Mouse (Mus musculus) midbrain, embryonic 10.5 days (tissue): ENCODE results near the gene Tomm6. TPM values are rescaled to one million over a fixed set of nuclear protein-coding genes. Genes with fewer than 3 reads are reported as not detected.
A peak's percentile ranks its signal among the peaks of the same experiment; 100 is the strongest.
"Not testable (repeated sequence)": the region's sequence is repeated elsewhere in the genome, so short reads cannot be mapped to it uniquely, and the experiment has no call there.

Source experiments
- DNase-seq: peaks from one replicate; pipeline ENCODE4 v3.0.0-alpha.2; 2017; ENCODE audit warnings: low spot score
- H3K27ac ChIP-seq: fragments of 300-500 bp; sonication (generic); replicated peaks from 2 replicates; pipeline ENCODE4 v1.5.1; 2016; ENCODE audit warnings: mild to moderate bottlenecking
- H3K27me3 ChIP-seq: fragments of 300-500 bp; sonication (generic); 2 replicates; pipeline ENCODE4 v1.6.1; 2016; ENCODE audit warnings: low read depth, mild to moderate bottlenecking; ENCODE audit not compliant: poor library complexity, severe bottlenecking
- H3K36me3 ChIP-seq: fragments of 300-500 bp; sonication (generic); 2 replicates; pipeline ENCODE4 v1.6.1; 2016; ENCODE audit warnings: mild to moderate bottlenecking, moderate library complexity
- H3K4me1 ChIP-seq: fragments of 300-500 bp; sonication (generic); 2 replicates; pipeline ENCODE4 v1.6.1; 2016
- H3K4me3 ChIP-seq: fragments of 300-500 bp; sonication (generic); 2 replicates; pipeline ENCODE4 v1.5.1; 2016; ENCODE audit warnings: mild to moderate bottlenecking, moderate library complexity
- H3K9me3 ChIP-seq: fragments of 300-500 bp; sonication (generic); replicated peaks from 2 replicates; pipeline ENCODE4 v1.6.1; 2016; ENCODE audit warnings: mild to moderate bottlenecking
- WGBS: fragments of 180-500 bp; shearing (Covaris S2); methylation state at CpG from one replicate; pipeline ENCODE4 v1.1.7; 2016; 5-methylcytosine and 5-hydroxymethylcytosine counted together
- polyA plus RNA-seq: library from polyadenylated mRNA; unstranded; fragments of >200 nt; fragmentation: Nextera tagmentation; extraction: Ambion mirVana; gene quantifications from 2 replicates; pipeline ENCODE4 v1.2.1, GENCODE M21; 2016

Tomm6 gene
- polyA plus RNA-seq, 1 experiment from 2014 or later, result 364 TPM

GRCm38 (mm10) chr17:47663009-47663713 is 25.0 kb downstream of the Tomm6 start:
- peak; percentile 28 for DNase-seq
- Histone ChIP-seq H3K9me3 (no peaks in the 10 kb centered on the region), H3K27ac (no peak overlapping the region; the same call in 1 of the 2 replicates), H3K27me3 (no peaks in the 10 kb centered on the region), H3K4me1 (peaks cover 9% of the 10 kb centered on the region), H3K36me3 (peaks cover 14% of the 10 kb centered on the region; the same call in 1 of the 2 replicates), H3K4me3 (no peak overlapping the region)
- 47% methylated on average over 9 of the region's 9 CpGs for WGBS

- WGBS, result 90% methylated on average over 3 of the region's 3 CpGs
- H3K4me3 ChIP-seq, result no peak overlapping the region
- no peak overlapping the region for H3K27ac ChIP-seq
- H3K27me3 ChIP-seq, result no peaks in the 10 kb centered on the region
- peaks cover 6% of the 10 kb centered on the region; the same call in 1 of the 2 replicates for H3K4me1 ChIP-seq
- DNase-seq, result no peak
- no peaks in the 10 kb centered on the region for H3K9me3 ChIP-seq
- H3K36me3 ChIP-seq, result peaks cover 12% of the 10 kb centered on the region
Observed at GRCm38 (mm10) chr17:47658741-47659243, 29.4 kb downstream of the Tomm6 start.

GRCm38 (mm10) chr17:47657901-47658300 is 30.3 kb downstream of the Tomm6 start:
- H3K9me3 ChIP-seq, result no peaks in the 10 kb centered on the region
- DNase-seq, result no peak
- H3K27me3 ChIP-seq, result no peaks in the 10 kb centered on the region
- H3K4me3 ChIP-seq, result no peak overlapping the region
- no peak overlapping the region for H3K27ac ChIP-seq
- H3K4me1 ChIP-seq, result peaks cover under 1% of the 10 kb centered on the region; the same call in 1 of the 2 replicates
- WGBS, result 88% methylated on average over 4 of the region's 4 CpGs
- H3K36me3 ChIP-seq, result peaks cover 18% of the 10 kb centered on the region

GRCm38 (mm10) chr17:47655697-47656096 is 32.5 kb downstream of the Tomm6 start:
- no peaks in the 10 kb centered on the region for H3K27me3 ChIP-seq
- no peak overlapping the region for H3K4me3 ChIP-seq
- WGBS, result 80% methylated on average over 5 of the region's 5 CpGs
- H3K4me1 ChIP-seq, result peaks cover 22% of the 10 kb centered on the region
- no peak for DNase-seq
- no peaks in the 10 kb centered on the region for H3K9me3 ChIP-seq
- no peak overlapping the region for H3K27ac ChIP-seq
- peaks cover 18% of the 10 kb centered on the region for H3K36me3 ChIP-seq

- not testable (repeated sequence) for H3K9me3 ChIP-seq, H3K27me3 ChIP-seq, DNase-seq, H3K27ac ChIP-seq, H3K36me3 ChIP-seq, H3K4me3 ChIP-seq
- H3K4me1 ChIP-seq, result peaks cover 35% of the 10 kb centered on the region
- WGBS, result 94% methylated on average over 8 of the region's 8 CpGs
Observed at GRCm38 (mm10) chr17:47654346-47654745, 33.8 kb downstream of the Tomm6 start.

- WGBS, result 78% methylated on average over 2 of the region's 2 CpGs
- H3K4me3 ChIP-seq, result no peak overlapping the region
- no peaks in the 10 kb centered on the region for H3K27me3 ChIP-seq
- peak overlapping the region; percentile 70 for H3K27ac ChIP-seq
- peaks cover 6% of the 10 kb centered on the region; the same call in 1 of the 2 replicates for H3K36me3 ChIP-seq
- no peaks in the 10 kb centered on the region for H3K9me3 ChIP-seq
- DNase-seq, result no peak
- peaks cover 57% of the 10 kb centered on the region for H3K4me1 ChIP-seq
Observed at GRCm38 (mm10) chr17:47651953-47652352, 36.2 kb downstream of the Tomm6 start.

- 49% methylated on average over 4 of the region's 4 CpGs for WGBS
- H3K4me1 ChIP-seq, result peaks cover 57% of the 10 kb centered on the region
- peak overlapping the region; percentile 29 for H3K27ac ChIP-seq
- no peaks in the 10 kb centered on the region for H3K27me3 ChIP-seq
- H3K36me3 ChIP-seq, result peaks cover 6% of the 10 kb centered on the region; the same call in 1 of the 2 replicates
- no peak overlapping the region for H3K4me3 ChIP-seq
- no peak for DNase-seq
- H3K9me3 ChIP-seq, result no peaks in the 10 kb centered on the region
Observed at GRCm38 (mm10) chr17:47648966-47649365, 39.2 kb downstream of the Tomm6 start.

GRCm38 (mm10) chr17:47646683-47647082 is 41.5 kb downstream of the Tomm6 start:
- Histone ChIP-seq H3K27ac (no peak overlapping the region), H3K9me3 (no peaks in the 10 kb centered on the region), H3K27me3 (no peaks in the 10 kb centered on the region), H3K4me3 (no peak overlapping the region), H3K4me1 (peaks cover 45% of the 10 kb centered on the region), H3K36me3 (no peaks in the 10 kb centered on the region; the same call in 1 of the 2 replicates)
- peak; percentile 67 for DNase-seq
- 76% methylated on average over 1 of the region's 1 CpGs for WGBS

GRCm38 (mm10) chr17:47642992-47643391 is 45.2 kb downstream of the Tomm6 start:
- Histone ChIP-seq H3K9me3 (no peaks in the 10 kb centered on the region), H3K27ac (no peak overlapping the region), H3K4me3 (no peak overlapping the region), H3K36me3 (no peaks in the 10 kb centered on the region), H3K27me3 (no peaks in the 10 kb centered on the region), H3K4me1 (peaks cover 12% of the 10 kb centered on the region)
- WGBS, result 76% methylated on average over 2 of the region's 2 CpGs
- no peak for DNase-seq

Other genes starting within 250 kb of the Tomm6 start
- gene Taf8, start 186.1 kb downstream of the Tomm6 start, polyA plus RNA-seq, result 31.4 and 33.8 TPM in 2 replicates
- 270 and 341 TPM in 2 replicates for gene Ccnd3, start 183.3 kb downstream of the Tomm6 start, polyA plus RNA-seq
- 41.2 and 41.9 TPM in 2 replicates for gene Bysl, start 76.9 kb downstream of the Tomm6 start, polyA plus RNA-seq
- 43.2 and 45.9 TPM in 2 replicates for gene Med20, start 76.8 kb downstream of the Tomm6 start, polyA plus RNA-seq
- gene Gm20517, start 76.8 kb downstream of the Tomm6 start, polyA plus RNA-seq, result 1.4 and 2.2 TPM in 2 replicates
- 4.9 and 7.3 TPM in 2 replicates for gene Usp49, start 57.7 kb downstream of the Tomm6 start, polyA plus RNA-seq
- gene Frs3, start 644 bp upstream of the Tomm6 start, polyA plus RNA-seq, result 10.3 and 13.6 TPM in 2 replicates
- 0.44 and 0.48 TPM in 2 replicates for gene Gm21981, start 6.1 kb upstream of the Tomm6 start, polyA plus RNA-seq
- gene Prickle4, start 6.3 kb upstream of the Tomm6 start, polyA plus RNA-seq, result 0.35 and 0.44 TPM in 2 replicates
- gene Pgc, start 38.5 kb upstream of the Tomm6 start, polyA plus RNA-seq, result 0.19 TPM in 1 of 2 replicates, not detected in the other
- gene Tfeb, start 48.6 kb upstream of the Tomm6 start, polyA plus RNA-seq, result 1.9 and 2.3 TPM in 2 replicates
- gene Mdfi, start 146.3 kb upstream of the Tomm6 start, polyA plus RNA-seq, result 10.6 and 12.9 TPM in 2 replicates
- 21.8 and 25.5 TPM in 2 replicates for gene Foxp4, start 236.3 kb upstream of the Tomm6 start, polyA plus RNA-seq